Comparison of ENCODE assay signal across 9 mouse cellular contexts in the genomic region with DNA sequence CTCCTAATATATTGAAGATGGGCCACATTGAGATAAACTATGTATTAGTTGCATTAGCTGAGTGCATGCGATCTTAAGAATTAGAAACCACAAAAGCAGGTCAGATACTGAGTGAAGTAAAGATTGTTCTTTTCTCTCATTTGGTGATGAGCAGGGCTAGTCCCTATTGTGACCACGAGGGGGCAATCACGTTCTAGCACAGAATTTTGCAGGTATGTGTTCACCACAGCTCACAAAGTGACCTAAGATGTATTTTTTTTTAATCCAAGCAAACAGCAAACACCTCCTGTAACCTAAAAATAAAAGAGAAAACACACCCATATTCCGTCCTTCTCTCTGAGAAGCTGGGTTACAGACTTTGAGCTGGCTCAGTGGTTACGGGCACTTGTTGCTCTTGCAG. TPM values are rescaled to one million over a fixed set of nuclear protein-coding genes. Genes with fewer than 3 reads are reported as not detected.
DNase-seq lines count a peak whose midpoint lies in the region; TF ChIP-seq lines count a peak whose summit lies in the region.
"Had no signal": no experiment of that assay in that cellular context is flagged by ENCODE, and none has a peak within 500 bp of the region (broad histone marks: within the 10 kb centered on the region; RNA-seq: fewer than 3 reads in every experiment).

No protein-coding gene starts in this region.

- H3K27me3 ChIP-seq in heart, embryonic 10.5 days (ENCODE audit: insufficient read depth, poor library complexity, severe bottlenecking) = no peaks in the 10 kb centered on the region
- H3K27me3 ChIP-seq: liver, embryonic 15.5 days had no signal

- DNase-seq in heart, adult 11 months = peak; percentile 45
- no peak for DNase-seq in heart, embryonic 10.5 days (ENCODE audit: low spot score)
- DNase-seq in ES-E14 (ENCODE audit: low read depth, low spot score) = no peak
- DNase-seq in cerebellum, adult 8-10 months = peak; percentile 81
- DNase-seq in forelimb bud, embryonic 11.5 days (ENCODE audit: low read depth, low spot score) = peak; percentile 65
- DNase-seq in layer of hippocampus, adult 11-12 months (ENCODE audit: low spot score) = peak; percentile 75
- peak; percentile 67 for DNase-seq in lung, postnatal 14 days
- peak; percentile 71 for DNase-seq in right cerebral cortex, postnatal 4 days

- H3K4me1 ChIP-seq in heart, embryonic 10.5 days = no peaks in the 10 kb centered on the region
- no peaks in the 10 kb centered on the region for H3K4me1 ChIP-seq in ES-E14 (ENCODE audit: control insufficient read depth in 2 of 2, insufficient read depth in 2 of 2, low read length in 2 of 2, poor library complexity in 1 of 2)
- H3K4me1 ChIP-seq: liver, embryonic 15.5 days had no signal

- no peaks in the 10 kb centered on the region for H3K36me3 ChIP-seq in heart, embryonic 10.5 days
- H3K36me3 ChIP-seq in ES-E14 (ENCODE audit: control insufficient read depth, insufficient read depth, low read length, poor library complexity, severe bottlenecking) = no peaks in the 10 kb centered on the region
- H3K36me3 ChIP-seq: liver, embryonic 15.5 days had no signal

- H3K9me3 ChIP-seq in heart, embryonic 10.5 days = no peaks in the 10 kb centered on the region
- no peaks in the 10 kb centered on the region for H3K9me3 ChIP-seq in ES-E14 (ENCODE audit: control insufficient read depth, insufficient read depth, low read depth, low read length)
- H3K9me3 ChIP-seq: liver, embryonic 15.5 days had no signal

- WGBS in heart, embryonic 10.5 days = 30% methylated on average over 5 of the region's 5 CpGs

- no peak overlapping the region for H3K4me3 ChIP-seq in heart, embryonic 10.5 days
- H3K4me3 ChIP-seq in ES-E14 (ENCODE audit: insufficient read depth in 1 of 2, low read depth in 1 of 2, low read length in 2 of 2, poor library complexity in 1 of 2, severe bottlenecking in 1 of 2) = no peak overlapping the region
- H3K4me3 ChIP-seq: liver, embryonic 15.5 days had no signal

- H3K27ac ChIP-seq in heart, embryonic 10.5 days = no peak overlapping the region
- no peak overlapping the region for H3K27ac ChIP-seq in ES-E14 (ENCODE audit: insufficient read depth, low read depth, low read length, poor library complexity, severe bottlenecking)
- H3K27ac ChIP-seq: liver, embryonic 15.5 days had no signal

- H3K9ac ChIP-seq in ES-E14 (ENCODE audit: insufficient read depth, low read depth, low read length, poor library complexity, severe bottlenecking) = no peak overlapping the region
- H3K9ac ChIP-seq: liver, embryonic 15.5 days had no signal

- in situ Hi-C loops in ES-E14 (cut with MboI; ENCODE audit: low sequenced_read_pairs in 2 of 2, unreplicated experiment in 2 of 2) = no loop called here

TF ChIP-seq in ES-E14, 5 proteins besides CTCF, POLR2A, EP300 and RAD21:
- no peak for TF ChIP-seq HCFC1 (IDR thresholded peaks at IDR 0.05; ENCODE audit: borderline replicate concordance, insufficient read depth, low read length)
- peak; percentile 51; the same call in 1 of the 2 replicates for TF ChIP-seq ZC3H11A (IDR thresholded peaks at IDR 0.05; ENCODE audit: borderline replicate concordance, low read depth, low read length)
- TF ChIP-seq MAFK (IDR thresholded peaks at IDR 0.05; ENCODE audit: insufficient read depth, low read depth, low read length) = no peak
- TF ChIP-seq ZNF384 (IDR thresholded peaks at IDR 0.05; ENCODE audit: low read depth, low read length) = no peak

RNA-seq across cellular contexts. Expression of a gene that starts 12.1 kb away (rescaled TPM):
- 0.11 and 0.34 TPM in 2 replicates for polyA plus RNA-seq in heart, embryonic 10.5 days (2016; fragmentation: Nextera tagmentation; extraction: Ambion mirVana)
- total RNA-seq in ES-E14 (2012; rRNA removed) = 0.13 TPM in 1 of 2 replicates, not detected in the other

RNA-seq across cellular contexts. Expression of a gene that starts 21.3 kb away (rescaled TPM):
- 9.7 and 11.2 TPM in 2 replicates for polyA plus RNA-seq in heart, embryonic 10.5 days (2016; fragmentation: Nextera tagmentation; extraction: Ambion mirVana)
- 7.5 and 8.2 TPM in 2 replicates for total RNA-seq in ES-E14 (2012; rRNA removed)

Comparison
In these comparisons a context has a peak if more than half of its experiments do, and no peak if none do; other contexts are left out.
1. DNase-seq: peak in heart, adult 11 months (single experiment), cerebellum, adult 8-10 months (single experiment), forelimb bud, embryonic 11.5 days (single experiment), layer of hippocampus, adult 11-12 months (single experiment), lung, postnatal 14 days (single experiment) and right cerebral cortex, postnatal 4 days (single experiment); none in heart, embryonic 10.5 days (single experiment) and ES-E14 (single experiment).